Mouse (Mus musculus) heart, postnatal 0 days (tissue): ENCODE data around the gene Apof. TPM values are rescaled to one million over a fixed set of nuclear protein-coding genes. Genes with fewer than 3 reads are reported as not detected.
A peak's percentile ranks its signal among the peaks of the same experiment; 100 is the strongest.

Source experiments
- ATAC-seq: fragments of 200-750 bp; cut with Nextera tagmentation; 2 replicates; pipeline ENCODE4 v1.8.0; 2017; ENCODE audit warnings: low read depth, moderate number of reproducible peaks, moderate library complexity; ENCODE audit not compliant: insufficient read depth
- DNase-seq: peaks from one replicate; pipeline ENCODE4 v3.0.0-alpha.2; 2016; ENCODE audit warnings: low spot score
- H3K27ac ChIP-seq: fragments of 300-500 bp; sonication (generic); 2 replicates; pipeline ENCODE4 v1.5.1; 2014; ENCODE audit warnings: low read depth, mild to moderate bottlenecking
- H3K27me3 ChIP-seq: fragments of 300-500 bp; sonication (generic); 2 replicates; pipeline ENCODE4 v1.6.1; 2014; ENCODE audit warnings: low read length, mixed read lengths; ENCODE audit not compliant: control insufficient read depth, insufficient read depth
- H3K36me3 ChIP-seq: fragments of 300-500 bp; sonication (generic); replicated peaks from 2 replicates; pipeline ENCODE4 v1.6.1; 2014; ENCODE audit warnings: low read length, mixed read lengths; ENCODE audit not compliant: control insufficient read depth, insufficient read depth
- H3K4me1 ChIP-seq: fragments of 300-500 bp; sonication (generic); 2 replicates; pipeline ENCODE4 v1.6.1; 2014; ENCODE audit warnings: antibody characterized with exemption; ENCODE audit not compliant: control insufficient read depth, insufficient read depth
- H3K4me2 ChIP-seq: fragments of 300-500 bp; sonication (generic); 2 replicates; pipeline ENCODE4 v1.6.1; 2014; ENCODE audit warnings: low read depth, mild to moderate bottlenecking, low read length, moderate library complexity
- H3K4me3 ChIP-seq: fragments of 300-500 bp; sonication (generic); 2 replicates; pipeline ENCODE4 v1.5.1; 2014; ENCODE audit warnings: low read depth, low read length
- H3K9ac ChIP-seq: fragments of 300-500 bp; sonication (generic); replicated peaks from 2 replicates; pipeline ENCODE4 v1.6.1; 2014; ENCODE audit warnings: low read depth, low read length, mixed read lengths
- H3K9me3 ChIP-seq: fragments of 300-500 bp; sonication (generic); replicated peaks from 2 replicates; pipeline ENCODE4 v1.6.1; 2016; ENCODE audit warnings: low read length; ENCODE audit not compliant: control insufficient read depth
- CTCF ChIP-seq: IDR thresholded peaks from 2 replicates; pipeline ENCODE4 v1.5.1; 2016; ENCODE audit warnings: antibody characterized with exemption, control low read depth, low read depth
- EP300 ChIP-seq: IDR thresholded peaks from 2 replicates; pipeline ENCODE4 v1.6.1; 2016; ENCODE audit warnings: antibody characterized with exemption, low read depth
- WGBS: fragments of 180-500 bp; shearing (Covaris S2); extraction: QIAGEN DNeasy Blood & Tissue Kit; methylation state at CpG from one replicate; pipeline ENCODE4 v1.1.7; 2014; 5-methylcytosine and 5-hydroxymethylcytosine counted together
- polyA plus RNA-seq: library from polyadenylated mRNA; unstranded; fragments of >200 nt; fragmentation: Nextera tagmentation; extraction: Ambion mirVana; gene quantifications from 2 replicates; pipeline ENCODE4 v1.2.1, GENCODE M21; 2015
- total RNA-seq: library from RNA; depleted of rRNA; stranded (reverse); fragments of >200 nt; gene quantifications from 2 replicates; pipeline ENCODE4 v1.2.3, GENCODE M21; 2014; ENCODE audit warnings: low replicate concordance

The Apof gene
- total and polyA plus RNA-seq, 2 experiments from 2014 or later: not detected

GRCm38 (mm10) chr10:128296370-128297090, 28.1 kb downstream of the Apof start:
- TF ChIP-seq EP300: no peak
- no peak for TF ChIP-seq CTCF
- Histone ChIP-seq H3K36me3 (peaks cover 19% of the 10 kb centered on the region), H3K4me3 (no peak overlapping the region), H3K4me2 (peak overlapping the region; percentile 33), H3K9me3 (no peaks in the 10 kb centered on the region), H3K27ac (peak overlapping the region; percentile 79; the same call in 1 of the 2 replicates), H3K9ac (0 out of 2 replicates have a peak overlapping the region, but pooled peaks have one; percentile 3), H3K4me1 (peaks cover 17% of the 10 kb centered on the region; the same call in 1 of the 2 replicates), H3K27me3 (no peaks in the 10 kb centered on the region)
- WGBS: 74% methylated on average over 13 of the region's 13 CpGs
- no peak for DNase-seq
- ATAC-seq: no peak

- TF ChIP-seq EP300: no peak
- TF ChIP-seq CTCF: no peak
- H3K4me2 ChIP-seq: peak overlapping the region; percentile 33
- peak overlapping the region; percentile 79 for H3K27ac ChIP-seq
- DNase-seq: no peak
- peaks cover 20% of the 10 kb centered on the region for H3K4me1 ChIP-seq
- peaks cover 12% of the 10 kb centered on the region for H3K36me3 ChIP-seq
- H3K9ac ChIP-seq: peak overlapping the region; percentile 21; the same call in 1 of the 2 replicates
- no peaks in the 10 kb centered on the region for H3K9me3 ChIP-seq
- 35% methylated on average over 4 of the region's 4 CpGs for WGBS
- no peaks in the 10 kb centered on the region for H3K27me3 ChIP-seq
- peak overlapping the region; percentile 14 for H3K4me3 ChIP-seq
- ATAC-seq: peak; percentile 3; the same call in 1 of the 2 replicates
Measured at GRCm38 (mm10) chr10:128297221-128297620, 28.8 kb downstream of the Apof start.

GRCm38 (mm10) chr10:128297622-128298021, 29.2 kb downstream of the Apof start:
- Histone ChIP-seq H3K4me1 (peaks cover 24% of the 10 kb centered on the region), H3K4me2 (peak overlapping the region; percentile 33), H3K9me3 (no peaks in the 10 kb centered on the region), H3K4me3 (peak overlapping the region; percentile 14), H3K27me3 (no peaks in the 10 kb centered on the region), H3K36me3 (peaks cover 8% of the 10 kb centered on the region; the same call in 1 of the 2 replicates), H3K9ac (peak overlapping the region; percentile 21), H3K27ac (peak overlapping the region; percentile 79)
- WGBS: 29% methylated on average over 11 of the region's 11 CpGs
- ATAC-seq: peak; percentile 92
- peak; percentile 85 for DNase-seq
- TF ChIP-seq CTCF (no peak), EP300 (no peak)

- DNase-seq (no peak), ATAC-seq (no peak)
- H3K27ac ChIP-seq: peak overlapping the region; percentile 79
- peaks cover 26% of the 10 kb centered on the region for H3K4me1 ChIP-seq
- H3K9ac ChIP-seq: no peak overlapping the region; the same call in 1 of the 2 replicates
- no peaks in the 10 kb centered on the region for H3K9me3 ChIP-seq
- TF ChIP-seq CTCF (no peak), EP300 (no peak)
- H3K4me3 ChIP-seq: no peak overlapping the region
- no peak overlapping the region for H3K4me2 ChIP-seq
- H3K36me3 ChIP-seq: peaks cover 2% of the 10 kb centered on the region; the same call in 1 of the 2 replicates
- 62% methylated on average over 6 of the region's 6 CpGs for WGBS
- H3K27me3 ChIP-seq: no peaks in the 10 kb centered on the region
Measured at GRCm38 (mm10) chr10:128298243-128298642, 29.8 kb downstream of the Apof start.

GRCm38 (mm10) chr10:128298702-128299171, 30.3 kb downstream of the Apof start, which contains the start of gene Il23a:
Il23a (minus strand) TSS chr10:128298752.
- Histone ChIP-seq H3K27me3 (no peaks in the 10 kb centered on the region), H3K4me3 (peak within 1 kb of the TSS; percentile 14), H3K4me1 (peaks cover 28% of the 10 kb centered on the region), H3K4me2 (peak within 1 kb of the TSS; percentile 33), H3K9ac (peak within 1 kb of the TSS; percentile 21), H3K27ac (peak within 1 kb of the TSS; percentile 79), H3K9me3 (no peaks in the 10 kb centered on the region), H3K36me3 (no peaks in the 10 kb centered on the region)
- WGBS: 68% methylated on average over 11 of the region's 11 CpGs
- DNase-seq (no peak), ATAC-seq (no peak)
- no peak for TF ChIP-seq CTCF
